Mouse (Mus musculus) limb, embryonic 14.5 days (tissue): ENCODE data around the gene Skap2. TPM values are rescaled to one million over a fixed set of nuclear protein-coding genes. Genes with fewer than 3 reads are reported as not detected.

Experiments
- ATAC-seq: fragments of 200-750 bp; cut with Nextera tagmentation; 2 replicates; pipeline ENCODE4 v1.8.0; 2017; ENCODE audit warnings: low read depth, moderate number of reproducible peaks, moderate TSS enrichment; ENCODE audit not compliant: low FRiP score
- DNase-seq: peaks from one replicate; pipeline ENCODE4 v3.0.0-alpha.2; 2015; ENCODE audit warnings: low spot score
- H3K27ac ChIP-seq: fragments of 300-500 bp; sonication (generic); replicated peaks from 2 replicates; pipeline ENCODE4 v1.5.1; 2014; ENCODE audit warnings: low read depth, mild to moderate bottlenecking, low read length, moderate library complexity, mixed read lengths
- H3K27me3 ChIP-seq: fragments of 300-500 bp; sonication (generic); 2 replicates; pipeline ENCODE4 v1.6.1; 2014; ENCODE audit warnings: low read length, mixed read lengths; ENCODE audit not compliant: control insufficient read depth, insufficient read depth
- H3K36me3 ChIP-seq: fragments of 300-500 bp; sonication (generic); 2 replicates; pipeline ENCODE4 v1.6.1; 2014; ENCODE audit warnings: mild to moderate bottlenecking, low read length, moderate library complexity, mixed read lengths; ENCODE audit not compliant: control insufficient read depth, insufficient read depth
- H3K4me1 ChIP-seq: fragments of 300-500 bp; sonication (generic); 2 replicates; pipeline ENCODE4 v1.6.1; 2014; ENCODE audit warnings: antibody characterized with exemption, low read length, mixed read lengths; ENCODE audit not compliant: control insufficient read depth, insufficient read depth
- H3K4me2 ChIP-seq: fragments of 300-500 bp; sonication (generic); replicated peaks from 2 replicates; pipeline ENCODE4 v1.6.1; 2014; ENCODE audit warnings: low read depth, mild to moderate bottlenecking, low read length, moderate library complexity; ENCODE audit not compliant: severe bottlenecking
- H3K4me3 ChIP-seq: fragments of 300-500 bp; sonication (generic); replicated peaks from 2 replicates; pipeline ENCODE4 v1.5.1; 2014; ENCODE audit warnings: low read length
- H3K9ac ChIP-seq: fragments of 300-500 bp; sonication (generic); 2 replicates; pipeline ENCODE4 v1.6.1; 2014; ENCODE audit warnings: mild to moderate bottlenecking, low read depth, low read length, moderate library complexity; ENCODE audit not compliant: severe bottlenecking
- H3K9me3 ChIP-seq: fragments of 300-500 bp; sonication (generic); 2 replicates; pipeline ENCODE4 v1.6.1; 2016; ENCODE audit warnings: low read length; ENCODE audit not compliant: control insufficient read depth
- POLR2A ChIP-seq: fragments of 200-500 bp; IDR thresholded peaks from 2 replicates; pipeline ENCODE4 v1.8.0; 2012; ENCODE audit warnings: inconsistent platforms, mild to moderate bottlenecking, moderate library complexity, borderline replicate concordance; ENCODE audit not compliant: insufficient read depth, insufficient read length; ENCODE audit errors: extremely low read depth
- WGBS: fragments of 180-500 bp; shearing (Covaris S2); extraction: QIAGEN DNeasy Blood & Tissue Kit; methylation state at CpG from one replicate; pipeline ENCODE4 v1.1.7; 2014; 5-methylcytosine and 5-hydroxymethylcytosine counted together
- polyA plus RNA-seq, 2 experiments: library from polyadenylated mRNA; depleted of rRNA in 1 of 2; stranded (reverse) in 1 of 2; unstranded in 1 of 2; fragments of >200 nt; fragmentation: Nextera tagmentation in 1 of 2; extraction: Ambion mirVana in 1 of 2; gene quantifications; 2 replicates each; pipeline versions ENCODE4 v1.2.1 to v1.2.3; 2012 to 2014

The Skap2 gene
- polyA plus RNA-seq, 2 experiments, result 14.4 to 23.0 TPM

DNA sequence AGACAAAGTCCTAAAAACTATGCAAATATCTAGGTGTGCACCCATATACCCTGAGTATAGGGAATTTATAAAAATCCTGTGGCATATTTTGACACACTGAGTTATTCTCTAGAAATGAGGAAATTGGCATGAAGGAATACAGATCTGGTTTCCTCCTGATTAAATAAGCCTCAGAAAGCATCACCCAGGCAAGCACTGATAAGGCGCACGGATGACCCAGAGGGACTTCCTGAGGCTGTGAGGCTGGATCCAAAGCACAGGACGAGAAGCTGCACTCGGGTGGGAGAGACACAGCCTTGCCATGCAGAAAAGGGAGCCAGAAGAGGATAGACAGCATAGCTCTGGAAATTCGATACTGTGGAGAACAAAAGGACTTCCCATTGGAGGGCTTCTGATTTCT is 12.4 kb upstream of the Skap2 start:
- H3K9me3 ChIP-seq, result no peaks in the 10 kb centered on the region
- no peaks in the 10 kb centered on the region for H3K4me1 ChIP-seq
- no peak overlapping the region for H3K4me2 ChIP-seq
- H3K27ac ChIP-seq, result no peak overlapping the region
- no peak overlapping the region for H3K9ac ChIP-seq
- no peaks in the 10 kb centered on the region for H3K36me3 ChIP-seq
- H3K4me3 ChIP-seq, result no peak overlapping the region
- ATAC-seq (no peak), DNase-seq (no peak)
- WGBS, result 49% methylated on average over 5 of the region's 5 CpGs
- H3K27me3 ChIP-seq, result no peaks in the 10 kb centered on the region
- TF ChIP-seq POLR2A, result no peak

- H3K27me3 ChIP-seq, result no peaks in the 10 kb centered on the region
- no peak overlapping the region for H3K9ac ChIP-seq
- 44% methylated on average over 5 of the region's 5 CpGs for WGBS
- H3K36me3 ChIP-seq, result no peaks in the 10 kb centered on the region
- TF ChIP-seq POLR2A, result no peak
- no peaks in the 10 kb centered on the region for H3K9me3 ChIP-seq
- no peak for DNase-seq
- H3K4me1 ChIP-seq, result no peaks in the 10 kb centered on the region
- no peak overlapping the region for H3K4me2 ChIP-seq
- ATAC-seq, result no peak
- no peak overlapping the region for H3K27ac ChIP-seq
- no peak overlapping the region for H3K4me3 ChIP-seq
Measured at GRCm38 (mm10) chr6:52022363-52022762, 10.0 kb upstream of the Skap2 start.

GRCm38 (mm10) chr6:52020276-52020675 is 7.9 kb upstream of the Skap2 start:
- no peak for TF ChIP-seq POLR2A
- Histone ChIP-seq H3K9ac (no peak overlapping the region), H3K27ac (no peak overlapping the region), H3K4me3 (no peak overlapping the region), H3K27me3 (no peaks in the 10 kb centered on the region), H3K9me3 (no peaks in the 10 kb centered on the region), H3K4me1 (no peaks in the 10 kb centered on the region), H3K36me3 (no peaks in the 10 kb centered on the region), H3K4me2 (no peak overlapping the region)
- 76% methylated on average over 5 of the region's 5 CpGs for WGBS
- DNase-seq, result no peak
- no peak for ATAC-seq

- H3K9ac ChIP-seq, result 0 out of 2 replicates have a peak overlapping the region, but pooled peaks have one; percentile 25
- WGBS, result 22% methylated on average over 3 of the region's 3 CpGs
Measured at GRCm38 (mm10) chr6:52013245-52013945, 1.0 kb upstream of the Skap2 start.

DNA sequence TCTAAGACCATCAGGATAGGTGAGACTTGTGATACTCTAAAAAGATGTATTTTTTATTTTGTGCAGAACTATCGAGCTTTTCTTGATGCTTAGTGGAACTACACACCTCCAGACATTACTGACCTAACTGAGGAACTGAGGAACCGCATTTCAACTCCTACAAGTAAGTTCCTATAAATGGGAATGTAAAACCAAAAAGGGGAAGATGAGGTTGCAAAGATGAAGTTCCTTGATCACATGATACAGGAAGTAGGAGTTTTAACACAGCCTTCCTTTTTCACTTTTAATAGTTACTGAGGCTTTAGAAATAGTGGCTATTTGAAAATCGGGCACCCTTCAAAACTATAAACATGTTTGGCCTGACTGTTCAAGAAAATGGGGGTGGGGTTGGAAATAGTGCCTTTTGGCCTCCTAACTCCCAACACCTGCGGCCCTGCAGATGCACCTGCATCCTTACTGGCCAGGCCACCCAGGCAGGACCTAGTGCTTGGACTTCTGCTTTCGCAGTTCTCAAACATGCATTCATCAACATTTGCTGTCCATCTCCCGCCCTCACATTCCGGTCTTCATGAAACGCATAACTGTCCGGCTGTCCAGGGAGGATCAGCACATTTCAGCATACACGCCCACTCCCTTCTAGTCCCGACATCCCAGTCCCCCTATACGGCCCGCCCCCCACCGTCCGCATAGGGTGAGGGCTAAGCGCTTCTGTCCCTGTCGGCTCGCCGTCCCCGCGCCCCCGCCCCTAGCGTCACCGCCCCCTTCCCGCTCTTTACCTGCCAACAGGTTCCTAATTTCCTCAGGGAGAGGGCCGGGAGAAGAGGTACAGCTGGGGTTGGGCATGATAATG is 565 bp downstream of the Skap2 start:
- H3K27me3 ChIP-seq, result peaks cover 43% of the 10 kb centered on the region

More at GRCm38 (mm10) chr6:52013245-52013945, 1.0 kb upstream of the Skap2 start:
- peak overlapping the region; percentile 79 for H3K4me2 ChIP-seq
- no peaks in the 10 kb centered on the region for H3K9me3 ChIP-seq
- no peak for DNase-seq
- peak overlapping the region; percentile 69 for H3K4me3 ChIP-seq
- no peaks in the 10 kb centered on the region for H3K36me3 ChIP-seq
- H3K27me3 ChIP-seq, result peaks cover 28% of the 10 kb centered on the region
- TF ChIP-seq POLR2A, result no peak
- ATAC-seq, result no peak
- no peak overlapping the region for H3K27ac ChIP-seq
- H3K4me1 ChIP-seq, result peaks cover 4% of the 10 kb centered on the region; the same call in 1 of the 2 replicates

More for the DNA sequence above, 565 bp downstream of the Skap2 start:
- ATAC-seq (peak; percentile 55), DNase-seq (no peak)
- Histone ChIP-seq H3K4me3 (peak overlapping the region; percentile 69), H3K4me2 (peak overlapping the region; percentile 79), H3K36me3 (no peaks in the 10 kb centered on the region), H3K9ac (peak overlapping the region; percentile 40; the same call in 1 of the 2 replicates), H3K9me3 (no peaks in the 10 kb centered on the region), H3K4me1 (peaks cover 4% of the 10 kb centered on the region; the same call in 1 of the 2 replicates), H3K27ac (no peak overlapping the region)
- no peak for TF ChIP-seq POLR2A
- WGBS, result 8% methylated on average over 26 of the region's 26 CpGs
